Comparison of ENCODE assay signal across 8 mouse cellular contexts in the genomic region with DNA sequence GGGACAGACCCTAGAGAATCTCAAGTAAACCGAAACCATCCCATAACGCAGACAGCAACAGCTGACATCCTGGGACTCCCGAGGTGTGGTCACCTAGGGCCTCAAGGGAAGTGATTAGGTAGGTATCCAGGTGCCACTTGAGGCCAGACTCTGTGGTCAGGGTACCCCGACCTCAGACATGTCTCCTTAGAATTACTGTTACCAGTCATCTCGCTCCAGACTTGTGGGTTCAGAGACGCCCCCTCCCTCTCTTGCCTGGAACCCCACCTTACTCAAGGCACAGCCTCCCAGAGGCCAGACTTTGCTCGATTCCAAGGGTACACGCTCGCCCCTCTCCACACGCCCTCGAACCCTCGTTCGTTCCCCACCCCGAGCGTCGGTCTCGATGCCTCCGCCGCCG. TPM values are rescaled to one million over a fixed set of nuclear protein-coding genes. Genes with fewer than 3 reads are reported as not detected.
DNase-seq lines count a peak whose midpoint lies in the region; ATAC-seq and TF ChIP-seq lines count a peak whose summit lies in the region.

No protein-coding gene starts in this region.

- peak overlapping the region; percentile 90 for H3K27ac ChIP-seq in spleen, adult 2 months (ENCODE audit: insufficient read depth, low read length)
- H3K27ac ChIP-seq in embryonic facial prominence, embryonic 11.5 days (replicated peaks; ENCODE audit: low read depth, low read length) = peak overlapping the region; percentile 76
- H3K27ac ChIP-seq in midbrain, postnatal 0 days (ENCODE audit: low read depth, low read length) = peak overlapping the region; percentile 90

- peak in 1 of 2 experiments; percentile 11 for DNase-seq in spleen, adult 2 months (ENCODE audit: low read depth in 1 of 2, low spot score in 2 of 2)
- DNase-seq in spleen, adult 12 weeks (ENCODE audit: low spot score) = no peak
- DNase-seq in embryonic facial prominence, embryonic 11.5 days (ENCODE audit: low spot score) = peak; percentile 15
- peak; percentile 69 for DNase-seq in induced T-regulatory cell, adult 2 months (ENCODE audit: low read depth)
- no peak for DNase-seq in midbrain, postnatal 0 days (ENCODE audit: low spot score)
- DNase-seq in right cerebral cortex, postnatal 36 days (ENCODE audit: low spot score in 2 of 2) = no peak
- no peak for DNase-seq in ovary, postnatal 10 days (ENCODE audit: low spot score)

- WGBS in spleen, adult 2 months = 1% methylated on average over 20 of the region's 20 CpGs
- WGBS in embryonic facial prominence, embryonic 11.5 days = 2% methylated on average over 20 of the region's 20 CpGs
- WGBS in midbrain, postnatal 0 days = under 1% methylated on average over 20 of the region's 20 CpGs

- peaks cover 25% of the 10 kb centered on the region; the same call in 1 of the 2 replicates for H3K4me1 ChIP-seq in spleen, adult 2 months (ENCODE audit: control insufficient read depth, insufficient read depth, insufficient read length)
- peaks cover 3% of the 10 kb centered on the region; the same call in 1 of the 2 replicates for H3K4me1 ChIP-seq in embryonic facial prominence, embryonic 11.5 days (ENCODE audit: control insufficient read depth, insufficient read depth, low read length)
- peaks cover 9% of the 10 kb centered on the region; the same call in 1 of the 2 replicates for H3K4me1 ChIP-seq in midbrain, postnatal 0 days (ENCODE audit: insufficient read depth, low read length)

- H3K4me2 ChIP-seq in embryonic facial prominence, embryonic 11.5 days (ENCODE audit: low read depth, low read length) = peak overlapping the region; percentile 74
- peak overlapping the region; percentile 81 for H3K4me2 ChIP-seq in midbrain, postnatal 0 days (ENCODE audit: low read depth, low read length, poor library complexity, severe bottlenecking)

- H3K27me3 ChIP-seq in spleen, adult 2 months (ENCODE audit: control insufficient read depth, insufficient read depth, low read length) = no peaks in the 10 kb centered on the region
- H3K27me3 ChIP-seq in embryonic facial prominence, embryonic 11.5 days (ENCODE audit: control insufficient read depth, insufficient read depth, low read length) = no peaks in the 10 kb centered on the region
- no peaks in the 10 kb centered on the region for H3K27me3 ChIP-seq in midbrain, postnatal 0 days (ENCODE audit: insufficient read depth, low read length)

- peak; percentile 58 for ATAC-seq in embryonic facial prominence, embryonic 11.5 days (replicated peaks; ENCODE audit: insufficient number of reproducible peaks, low FRiP score, low TSS enrichment, low read depth)
- peak; percentile 41 for ATAC-seq in midbrain, postnatal 0 days (ENCODE audit: low FRiP score)
- ATAC-seq in granulocyte monocyte progenitor cell, adult 5-6 weeks (replicated peaks; ENCODE audit: poor library complexity, severe bottlenecking) = no peak

- no peaks in the 10 kb centered on the region for H3K9me3 ChIP-seq in embryonic facial prominence, embryonic 11.5 days (replicated peaks; ENCODE audit: control insufficient read depth, low read length)
- H3K9me3 ChIP-seq in midbrain, postnatal 0 days (ENCODE audit: low read length) = no peaks in the 10 kb centered on the region

- TF ChIP-seq CTCF in spleen, adult 2 months (IDR thresholded peaks at IDR 0.05; ENCODE audit: extremely low read depth, insufficient read depth, insufficient read length, insufficient replicate concordance) = no peak
- no peak for TF ChIP-seq CTCF in midbrain, postnatal 0 days (IDR thresholded peaks at IDR 0.05)

- 0 out of 2 replicates have a peak, but pooled peaks cover 1% of the 10 kb centered on the region for H3K36me3 ChIP-seq in spleen, adult 2 months (ENCODE audit: control insufficient read depth, insufficient read depth, low read length)
- H3K36me3 ChIP-seq in embryonic facial prominence, embryonic 11.5 days (replicated peaks; ENCODE audit: control insufficient read depth, insufficient read depth, low read depth, low read length) = 0 out of 2 replicates have a peak, but pooled peaks cover under 1% of the 10 kb centered on the region
- 0 out of 2 replicates have a peak, but pooled peaks cover 6% of the 10 kb centered on the region for H3K36me3 ChIP-seq in midbrain, postnatal 0 days (ENCODE audit: insufficient read depth, low read length)

- TF ChIP-seq POLR2A in spleen, adult 2 months (IDR thresholded peaks at IDR 0.05; ENCODE audit: low read depth, low read length) = no peak

- peak overlapping the region; percentile 96 for H3K9ac ChIP-seq in embryonic facial prominence, embryonic 11.5 days (replicated peaks; ENCODE audit: low read length)
- peak overlapping the region; percentile 95 for H3K9ac ChIP-seq in midbrain, postnatal 0 days (replicated peaks; ENCODE audit: low read length, poor library complexity, severe bottlenecking)

- peak overlapping the region; percentile 89 for H3K4me3 ChIP-seq in spleen, adult 2 months (ENCODE audit: extremely low read depth, insufficient read depth, insufficient read length)
- peak overlapping the region; percentile 89 for H3K4me3 ChIP-seq in embryonic facial prominence, embryonic 11.5 days (ENCODE audit: low read depth, low read length)
- H3K4me3 ChIP-seq in midbrain, postnatal 0 days (ENCODE audit: low read depth, low read length) = peak overlapping the region; percentile 73

RNA-seq across cellular contexts. Expression of a gene that starts 0.5 kb away (rescaled TPM):
- 64.4 and 76.5 TPM in 2 replicates for polyA plus RNA-seq in spleen, adult 2 months (2012; rRNA removed)
- 110 TPM in 2 replicates for polyA plus RNA-seq in embryonic facial prominence, embryonic 11.5 days (2014; fragmentation: Nextera tagmentation; extraction: Ambion mirVana)
- 49.7 and 65.1 TPM in 2 replicates for total RNA-seq in midbrain, postnatal 0 days (2014; rRNA removed)
- 51.8 and 54.5 TPM in 2 replicates for polyA plus RNA-seq in midbrain, postnatal 0 days (2015; fragmentation: Nextera tagmentation; extraction: Ambion mirVana)
- 18.5 and 29.5 TPM in 2 replicates for total RNA-seq in granulocyte monocyte progenitor cell, adult 5-6 weeks (2014; fragmentation: Nextera tagmentation)
- total RNA-seq in granulocyte monocyte progenitor cell, adult 5-6 weeks (2017) = 38.2 and 49.8 TPM in 2 replicates

RNA-seq across cellular contexts. Expression of a gene that starts 0.6 kb away (rescaled TPM):
- 44.4 and 53.1 TPM in 2 replicates for polyA plus RNA-seq in spleen, adult 2 months (2012; rRNA removed)
- polyA plus RNA-seq in embryonic facial prominence, embryonic 11.5 days (2014; fragmentation: Nextera tagmentation; extraction: Ambion mirVana) = 42.3 and 44.9 TPM in 2 replicates
- total RNA-seq in midbrain, postnatal 0 days (2014; rRNA removed) = 47.3 and 58.3 TPM in 2 replicates
- polyA plus RNA-seq in midbrain, postnatal 0 days (2015; fragmentation: Nextera tagmentation; extraction: Ambion mirVana) = 26.8 and 26.9 TPM in 2 replicates
- total RNA-seq in granulocyte monocyte progenitor cell, adult 5-6 weeks (2014; fragmentation: Nextera tagmentation) = 27.6 and 34.3 TPM in 2 replicates
- total RNA-seq in granulocyte monocyte progenitor cell, adult 5-6 weeks (2017) = 13.3 and 16.9 TPM in 2 replicates

Comparison
In these comparisons a context has a peak if more than half of its experiments do, and no peak if none do; other contexts are left out.
1. DNase-seq: peak in embryonic facial prominence, embryonic 11.5 days (single experiment) and induced T-regulatory cell, adult 2 months (single experiment); none in spleen, adult 12 weeks (single experiment), midbrain, postnatal 0 days (single experiment), right cerebral cortex, postnatal 36 days (0 of 2) and ovary, postnatal 10 days (single experiment).
2. Peak in every context shown above with its lines, with median percentiles within 50 percentile points of each other: H3K27ac ChIP-seq and H3K4me3 ChIP-seq.